Mouse (Mus musculus) embryo, embryonic 10.5 days (tissue): Measurements from ENCODE around the gene Hs2st1.

Experiments used
- DNase-seq: peaks from one replicate; pipeline ENCODE4 v3.0.0-alpha.2; 2015; ENCODE audit warnings: low spot score

The Hs2st1 gene

GRCm38 (mm10) chr3:144551416-144551815, 18.6 kb downstream of the Hs2st1 start:
- DNase-seq, result no peak

- no peak for DNase-seq
Observed at GRCm38 (mm10) chr3:144550659-144551058, 19.3 kb downstream of the Hs2st1 start.

- DNase-seq, result no peak
Observed at GRCm38 (mm10) chr3:144550036-144550435, 19.9 kb downstream of the Hs2st1 start.

GRCm38 (mm10) chr3:144548186-144548845, 21.7 kb downstream of the Hs2st1 start:
- DNase-seq, result no peak

- DNase-seq, result no peak
Observed at GRCm38 (mm10) chr3:144546490-144546889, 23.5 kb downstream of the Hs2st1 start.

- no peak for DNase-seq
Observed at GRCm38 (mm10) chr3:144545832-144546231, 24.1 kb downstream of the Hs2st1 start.

GRCm38 (mm10) chr3:144545152-144545551, 24.8 kb downstream of the Hs2st1 start:
- no peak for DNase-seq

GRCm38 (mm10) chr3:144541906-144542438, 28.0 kb downstream of the Hs2st1 start:
- no peak for DNase-seq

- DNase-seq, result no peak
Observed at GRCm38 (mm10) chr3:144540805-144541204, 29.2 kb downstream of the Hs2st1 start.

GRCm38 (mm10) chr3:144539051-144539450, 30.9 kb downstream of the Hs2st1 start:
- DNase-seq, result no peak

GRCm38 (mm10) chr3:144537078-144537855, 32.7 kb downstream of the Hs2st1 start:
- no peak for DNase-seq

- DNase-seq, result no peak
Observed at GRCm38 (mm10) chr3:144535056-144535455, 34.9 kb downstream of the Hs2st1 start.

- no peak for DNase-seq
Observed at GRCm38 (mm10) chr3:144531023-144531422, 39.0 kb downstream of the Hs2st1 start.

GRCm38 (mm10) chr3:144527918-144528317, 42.1 kb downstream of the Hs2st1 start:
- DNase-seq, result no peak

- no peak for DNase-seq
Observed at GRCm38 (mm10) chr3:144519581-144520272, 50.3 kb downstream of the Hs2st1 start.

- no peak for DNase-seq
Observed at GRCm38 (mm10) chr3:144518917-144519316, 51.1 kb downstream of the Hs2st1 start.

- no peak for DNase-seq
Observed at GRCm38 (mm10) chr3:144515286-144515685, 54.7 kb downstream of the Hs2st1 start.

- no peak for DNase-seq
Observed at GRCm38 (mm10) chr3:144514122-144514505, 55.9 kb downstream of the Hs2st1 start.

GRCm38 (mm10) chr3:144513169-144514121, 56.5 kb downstream of the Hs2st1 start:
- no peak for DNase-seq

GRCm38 (mm10) chr3:144510724-144511123, 59.3 kb downstream of the Hs2st1 start:
- DNase-seq, result no peak

- no peak for DNase-seq
Observed at GRCm38 (mm10) chr3:144508342-144508741, 61.6 kb downstream of the Hs2st1 start.
